Mouse (Mus musculus): ENCODE results near the gene Edn3. TPM values are rescaled to one million over a fixed set of nuclear protein-coding genes. Genes with fewer than 3 reads are reported as not detected.

Edn3 gene
- polyA plus RNA-seq, 1 experiment from 2014 or later: 15.3 TPM

- Histone ChIP-seq H3K27ac (ENCODE audit: low read length) (no peak overlapping the region), H3K36me3 (ENCODE audit: control insufficient read depth, insufficient read depth, low read length) (no peaks in the 10 kb centered on the region), H3K9ac (ENCODE audit: low read depth, low read length) (no peak overlapping the region), H3K4me3 (ENCODE audit: low read length) (no peak overlapping the region), H3K4me2 (ENCODE audit: low read depth, low read length) (no peak overlapping the region), H3K9me3 (ENCODE audit: control insufficient read depth, low read length) (no peaks in the 10 kb centered on the region), H3K4me1 (ENCODE audit: control insufficient read depth, insufficient read depth, low read length) (no peaks in the 10 kb centered on the region), H3K27me3 (replicated peaks; ENCODE audit: control insufficient read depth, insufficient read depth, low read length) (no peaks in the 10 kb centered on the region)
- ATAC-seq: no peak
Observed at GRCm38 (mm10) chr2:174788830-174789229, 28.4 kb downstream of the Edn3 start.

DNA sequence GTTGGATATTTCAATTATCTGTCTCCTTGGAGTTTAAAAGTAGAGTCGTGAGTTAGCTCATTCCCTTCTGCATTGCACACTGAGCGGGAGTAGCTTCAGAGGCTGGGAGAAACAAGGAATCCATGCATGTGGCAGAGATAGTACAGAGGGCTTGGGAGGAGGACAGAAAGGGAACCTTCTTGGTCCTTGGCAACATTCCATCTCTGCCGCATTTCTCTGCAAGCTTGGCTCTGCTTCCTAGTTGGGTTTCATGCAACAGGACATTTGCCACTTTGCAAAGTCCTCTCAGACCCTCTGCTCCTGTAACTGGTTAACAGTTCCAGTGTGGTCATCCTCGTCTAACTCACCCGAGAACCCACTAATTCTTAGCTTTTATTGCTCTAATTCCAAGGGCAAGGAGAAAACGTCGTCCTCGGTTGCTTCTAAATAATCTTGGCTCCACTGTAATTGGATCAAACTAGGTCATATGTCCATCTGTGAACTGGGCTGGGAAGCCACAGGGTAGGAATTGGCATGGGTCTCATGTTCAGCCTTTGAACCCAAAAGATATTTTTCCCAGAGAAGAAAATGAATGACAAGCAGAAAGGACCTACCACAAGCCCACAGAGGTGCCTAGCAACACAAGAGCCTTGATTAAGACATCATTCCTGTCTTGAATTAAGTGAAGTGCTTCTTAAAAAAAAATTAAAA is 32.2 kb downstream of the Edn3 start:
- Histone ChIP-seq H3K9me3 (ENCODE audit: control insufficient read depth, low read length) (no peaks in the 10 kb centered on the region), H3K4me2 (ENCODE audit: low read depth, low read length) (no peak overlapping the region), H3K9ac (ENCODE audit: low read depth, low read length) (no peak overlapping the region), H3K4me3 (ENCODE audit: low read length) (no peak overlapping the region), H3K27ac (ENCODE audit: low read length) (no peak overlapping the region), H3K36me3 (ENCODE audit: control insufficient read depth, insufficient read depth, low read length) (no peaks in the 10 kb centered on the region), H3K27me3 (replicated peaks; ENCODE audit: control insufficient read depth, insufficient read depth, low read length) (no peaks in the 10 kb centered on the region), H3K4me1 (ENCODE audit: control insufficient read depth, insufficient read depth, low read length) (no peaks in the 10 kb centered on the region)
- no peak for ATAC-seq
- WGBS: 80% methylated on average over 8 of the region's 8 CpGs

DNA sequence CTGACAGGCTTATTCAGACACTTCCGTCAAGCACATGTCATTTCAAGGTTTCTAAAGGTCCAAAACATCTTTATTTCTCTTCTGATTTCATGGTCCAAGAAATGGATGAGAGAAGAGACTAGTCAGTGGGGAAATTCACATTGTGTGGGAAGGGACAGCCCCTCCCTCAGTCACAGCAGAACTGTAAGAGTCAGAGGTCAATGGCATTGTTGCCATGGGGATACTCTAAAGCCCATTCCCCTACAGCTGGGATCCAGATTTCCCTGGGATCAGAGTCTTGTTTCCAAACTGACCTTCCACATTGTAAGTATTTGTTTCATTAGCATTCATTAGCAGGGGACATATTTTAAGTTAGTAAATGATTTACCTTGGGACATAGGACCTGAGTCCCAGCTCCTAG is 32.8 kb downstream of the Edn3 start:
- 91% methylated on average over 1 of the region's 1 CpGs for WGBS

DNA sequence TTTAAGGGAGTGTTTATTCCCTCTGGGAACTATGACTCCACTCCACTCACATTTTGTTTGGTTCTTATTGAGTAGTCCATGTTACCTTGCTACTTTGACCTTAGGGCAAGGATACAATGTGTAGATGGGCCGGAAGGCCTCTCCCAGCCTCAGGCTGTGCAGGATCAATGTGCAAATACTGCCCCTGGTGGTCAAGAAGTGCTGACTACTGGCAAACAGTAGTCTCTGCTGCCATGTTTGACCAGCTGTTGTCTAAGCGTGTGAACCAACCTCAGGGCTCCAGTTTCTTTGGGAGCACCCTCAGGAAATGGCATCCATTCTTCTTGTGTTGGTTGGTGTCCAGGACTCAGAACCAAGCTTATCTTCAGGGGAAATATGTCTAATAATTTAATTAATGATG is 36.6 kb downstream of the Edn3 start:
- WGBS: 88% methylated on average over 2 of the region's 2 CpGs
- Histone ChIP-seq H3K9me3 (ENCODE audit: control insufficient read depth, low read length) (no peaks in the 10 kb centered on the region), H3K27ac (ENCODE audit: low read length) (no peak overlapping the region), H3K9ac (ENCODE audit: low read depth, low read length) (no peak overlapping the region), H3K4me1 (ENCODE audit: control insufficient read depth, insufficient read depth, low read length) (no peaks in the 10 kb centered on the region), H3K4me2 (ENCODE audit: low read depth, low read length) (no peak overlapping the region), H3K4me3 (ENCODE audit: low read length) (no peak overlapping the region), H3K36me3 (ENCODE audit: control insufficient read depth, insufficient read depth, low read length) (no peaks in the 10 kb centered on the region), H3K27me3 (replicated peaks; ENCODE audit: control insufficient read depth, insufficient read depth, low read length) (no peaks in the 10 kb centered on the region)
- no peak for ATAC-seq

More for the DNA sequence above, 32.8 kb downstream of the Edn3 start:
- Histone ChIP-seq H3K4me2 (ENCODE audit: low read depth, low read length) (no peak overlapping the region), H3K27ac (ENCODE audit: low read length) (no peak overlapping the region), H3K4me3 (ENCODE audit: low read length) (no peak overlapping the region), H3K9ac (ENCODE audit: low read depth, low read length) (no peak overlapping the region), H3K4me1 (ENCODE audit: control insufficient read depth, insufficient read depth, low read length) (no peaks in the 10 kb centered on the region), H3K36me3 (ENCODE audit: control insufficient read depth, insufficient read depth, low read length) (no peaks in the 10 kb centered on the region), H3K9me3 (ENCODE audit: control insufficient read depth, low read length) (no peaks in the 10 kb centered on the region), H3K27me3 (replicated peaks; ENCODE audit: control insufficient read depth, insufficient read depth, low read length) (no peaks in the 10 kb centered on the region)
- no peak for ATAC-seq

GRCm38 (mm10) chr2:174797495-174798068 is 37.2 kb downstream of the Edn3 start:
- no peak overlapping the region for H3K4me2 ChIP-seq (ENCODE audit: low read depth, low read length)
- 75% methylated on average over 4 of the region's 4 CpGs for WGBS
- no peaks in the 10 kb centered on the region for H3K27me3 ChIP-seq (replicated peaks; ENCODE audit: control insufficient read depth, insufficient read depth, low read length)
- H3K4me3 ChIP-seq (ENCODE audit: low read length): no peak overlapping the region
- no peaks in the 10 kb centered on the region for H3K4me1 ChIP-seq (ENCODE audit: control insufficient read depth, insufficient read depth, low read length)
- H3K36me3 ChIP-seq (ENCODE audit: control insufficient read depth, insufficient read depth, low read length): no peaks in the 10 kb centered on the region
- H3K9ac ChIP-seq (ENCODE audit: low read depth, low read length): no peak overlapping the region
- no peak for ATAC-seq
- H3K9me3 ChIP-seq (ENCODE audit: control insufficient read depth, low read length): no peaks in the 10 kb centered on the region
- no peak overlapping the region for H3K27ac ChIP-seq (ENCODE audit: low read length)

- 75% methylated on average over 6 of the region's 6 CpGs for WGBS
- Histone ChIP-seq H3K27ac (ENCODE audit: low read length) (no peak overlapping the region), H3K4me3 (ENCODE audit: low read length) (no peak overlapping the region), H3K9me3 (ENCODE audit: control insufficient read depth, low read length) (no peaks in the 10 kb centered on the region), H3K4me1 (ENCODE audit: control insufficient read depth, insufficient read depth, low read length) (no peaks in the 10 kb centered on the region), H3K9ac (ENCODE audit: low read depth, low read length) (no peak overlapping the region), H3K27me3 (replicated peaks; ENCODE audit: control insufficient read depth, insufficient read depth, low read length) (no peaks in the 10 kb centered on the region), H3K36me3 (ENCODE audit: control insufficient read depth, insufficient read depth, low read length) (no peaks in the 10 kb centered on the region), H3K4me2 (ENCODE audit: low read depth, low read length) (no peak overlapping the region)
- ATAC-seq: no peak
Observed at GRCm38 (mm10) chr2:174802453-174802852, 42.0 kb downstream of the Edn3 start.

DNA sequence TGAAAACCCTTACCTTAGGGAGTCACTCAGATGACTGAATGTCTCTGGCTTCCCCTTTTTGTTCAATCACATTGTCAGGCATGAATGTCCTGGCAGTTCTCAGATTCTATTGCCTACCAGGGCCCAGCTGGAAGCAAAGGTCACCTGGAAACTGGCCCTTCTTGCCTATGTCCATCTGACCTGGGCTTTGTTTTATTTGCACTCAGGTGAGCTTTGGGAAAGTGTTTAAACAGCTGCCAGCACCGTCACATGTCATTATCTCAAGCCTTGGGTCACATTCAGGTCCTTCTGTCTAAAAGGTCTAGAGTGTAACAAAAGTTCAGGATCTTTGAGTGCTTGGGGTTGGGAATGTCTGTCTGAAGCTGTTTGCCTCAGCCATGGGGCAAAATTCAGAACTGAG is 43.2 kb downstream of the Edn3 start:
- 69% methylated on average over 1 of the region's 1 CpGs for WGBS
- no peak overlapping the region for H3K9ac ChIP-seq (ENCODE audit: low read depth, low read length)
- no peak overlapping the region for H3K4me2 ChIP-seq (ENCODE audit: low read depth, low read length)
- ATAC-seq: no peak
- H3K36me3 ChIP-seq (ENCODE audit: control insufficient read depth, insufficient read depth, low read length): no peaks in the 10 kb centered on the region
- H3K27me3 ChIP-seq (replicated peaks; ENCODE audit: control insufficient read depth, insufficient read depth, low read length): no peaks in the 10 kb centered on the region
- no peaks in the 10 kb centered on the region for H3K9me3 ChIP-seq (ENCODE audit: control insufficient read depth, low read length)
- no peak overlapping the region for H3K27ac ChIP-seq (ENCODE audit: low read length)
- no peak overlapping the region for H3K4me3 ChIP-seq (ENCODE audit: low read length)
- H3K4me1 ChIP-seq (ENCODE audit: control insufficient read depth, insufficient read depth, low read length): no peaks in the 10 kb centered on the region

GRCm38 (mm10) chr2:174807900-174808299 is 47.5 kb downstream of the Edn3 start:
- WGBS: 54% methylated on average over 2 of the region's 2 CpGs

DNA sequence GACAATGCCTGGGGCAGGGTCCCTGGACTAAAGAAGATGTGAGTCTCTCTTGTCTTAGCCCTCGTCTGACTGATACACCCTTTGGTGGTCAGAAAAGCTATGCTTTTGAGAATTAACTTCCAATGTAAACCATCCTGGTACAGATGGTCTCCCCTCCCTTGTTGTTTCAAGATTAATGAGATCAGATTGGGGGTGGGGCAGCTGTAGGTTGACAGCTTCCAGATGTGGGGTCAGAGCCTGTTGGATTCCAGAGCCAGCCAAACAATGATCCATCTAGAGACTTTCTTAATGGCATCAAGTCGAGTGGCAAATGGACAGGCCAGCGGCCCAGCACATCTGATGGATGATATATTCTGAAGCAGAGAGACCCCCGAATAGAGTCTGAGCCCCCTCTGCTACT is 48.9 kb downstream of the Edn3 start:
- Histone ChIP-seq H3K4me3 (ENCODE audit: low read length) (no peak overlapping the region), H3K36me3 (ENCODE audit: control insufficient read depth, insufficient read depth, low read length) (no peaks in the 10 kb centered on the region), H3K4me1 (ENCODE audit: control insufficient read depth, insufficient read depth, low read length) (no peaks in the 10 kb centered on the region), H3K4me2 (ENCODE audit: low read depth, low read length) (no peak overlapping the region), H3K9me3 (ENCODE audit: control insufficient read depth, low read length) (no peaks in the 10 kb centered on the region), H3K9ac (ENCODE audit: low read depth, low read length) (no peak overlapping the region), H3K27me3 (replicated peaks; ENCODE audit: control insufficient read depth, insufficient read depth, low read length) (no peaks in the 10 kb centered on the region), H3K27ac (ENCODE audit: low read length) (no peak overlapping the region)
- ATAC-seq: no peak
- WGBS: 40% methylated on average over 4 of the region's 4 CpGs

More at GRCm38 (mm10) chr2:174807900-174808299, 47.5 kb downstream of the Edn3 start:
- Histone ChIP-seq H3K9ac (ENCODE audit: low read depth, low read length) (no peak overlapping the region), H3K36me3 (ENCODE audit: control insufficient read depth, insufficient read depth, low read length) (no peaks in the 10 kb centered on the region), H3K4me2 (ENCODE audit: low read depth, low read length) (no peak overlapping the region), H3K27me3 (replicated peaks; ENCODE audit: control insufficient read depth, insufficient read depth, low read length) (no peaks in the 10 kb centered on the region), H3K4me3 (ENCODE audit: low read length) (no peak overlapping the region), H3K4me1 (ENCODE audit: control insufficient read depth, insufficient read depth, low read length) (no peaks in the 10 kb centered on the region), H3K27ac (ENCODE audit: low read length) (no peak overlapping the region), H3K9me3 (ENCODE audit: control insufficient read depth, low read length) (no peaks in the 10 kb centered on the region)
- no peak for ATAC-seq

DNA sequence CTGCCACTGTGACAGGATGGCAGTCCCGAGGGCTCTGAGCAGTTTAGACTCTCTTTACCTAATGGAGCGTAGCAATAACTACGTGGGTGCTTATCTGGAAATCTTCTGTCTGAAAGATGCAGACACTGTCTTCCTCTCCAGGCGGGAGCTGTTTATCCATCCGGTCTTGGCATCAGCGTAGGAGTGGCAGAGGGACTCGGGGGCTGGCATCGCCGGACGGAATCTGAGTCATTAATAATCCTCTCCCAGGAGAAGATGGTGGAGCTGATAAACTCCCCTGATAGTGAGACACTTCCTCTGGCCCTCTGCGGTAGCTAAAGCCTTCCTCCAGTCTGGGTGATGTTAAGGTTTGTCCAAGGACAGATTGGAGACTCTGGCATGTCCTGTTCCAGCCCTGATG is 52.9 kb downstream of the Edn3 start:
- H3K4me2 ChIP-seq (ENCODE audit: low read depth, low read length): no peak overlapping the region
- ATAC-seq: no peak
- no peak overlapping the region for H3K4me3 ChIP-seq (ENCODE audit: low read length)
- H3K36me3 ChIP-seq (ENCODE audit: control insufficient read depth, insufficient read depth, low read length): no peaks in the 10 kb centered on the region
- H3K27ac ChIP-seq (ENCODE audit: low read length): no peak overlapping the region
- no peak overlapping the region for H3K9ac ChIP-seq (ENCODE audit: low read depth, low read length)
- no peaks in the 10 kb centered on the region for H3K9me3 ChIP-seq (ENCODE audit: control insufficient read depth, low read length)
- peaks cover 3% of the 10 kb centered on the region; the same call in 1 of the 2 replicates for H3K4me1 ChIP-seq (ENCODE audit: control insufficient read depth, insufficient read depth, low read length)
- 50% methylated on average over 11 of the region's 11 CpGs for whole genome bisulfite sequencing
- H3K27me3 ChIP-seq (replicated peaks; ENCODE audit: control insufficient read depth, insufficient read depth, low read length): no peaks in the 10 kb centered on the region

All from intestine, embryonic 16.5 days (tissue).